Mouse (Mus musculus) adrenal gland, adult (tissue): Measurements from ENCODE around the gene Wdr59.

ENCODE experiments used
- DNase-seq, 2 experiments: peaks; one replicate each; pipeline ENCODE4 v3.0.0; 2022 to 2023; ENCODE audit warnings: low spot score in 1 of 2; ENCODE audit not compliant: inconsistent age in 2 of 2

The Wdr59 gene

GRCm38 (mm10) chr8:111496326-111496725 lies 25.6 kb downstream of the Wdr59 start:
- no peak for DNase-seq

- DNase-seq, result no peak
These were observed 28.7 kb downstream of the Wdr59 start for GRCm38 (mm10) chr8:111493176-111493575.

- DNase-seq, result no peak
These were observed 29.4 kb downstream of the Wdr59 start for GRCm38 (mm10) chr8:111492508-111492907.

- no peak for DNase-seq
These were observed 30.7 kb downstream of the Wdr59 start for GRCm38 (mm10) chr8:111491191-111491590.

- no peak for DNase-seq
These were observed 31.8 kb downstream of the Wdr59 start for GRCm38 (mm10) chr8:111490034-111490591.

GRCm38 (mm10) chr8:111480691-111481090 lies 41.2 kb downstream of the Wdr59 start:
- no peak for DNase-seq

- peak in 1 of 2 experiments; percentile 63 for DNase-seq
These were observed 44.0 kb downstream of the Wdr59 start for GRCm38 (mm10) chr8:111477761-111478465.

GRCm38 (mm10) chr8:111471526-111472081 lies 50.3 kb downstream of the Wdr59 start:
- no peak for DNase-seq

GRCm38 (mm10) chr8:111469013-111469412 lies 52.9 kb downstream of the Wdr59 start:
- peak in 1 of 2 experiments; percentile 74 for DNase-seq

- DNase-seq, result no peak
These were observed 56.6 kb downstream of the Wdr59 start for GRCm38 (mm10) chr8:111465341-111465740.

GRCm38 (mm10) chr8:111464526-111464925 lies 57.4 kb downstream of the Wdr59 start:
- peak in 1 of 2 experiments; percentile 82 for DNase-seq

- DNase-seq, result peak; percentile 23 to 70
These were observed 72.2 kb downstream of the Wdr59 start for GRCm38 (mm10) chr8:111449671-111450070.

GRCm38 (mm10) chr8:111445960-111446660 lies 75.8 kb downstream of the Wdr59 start:
- DNase-seq, result no peak

GRCm38 (mm10) chr8:111445558-111445957 lies 76.3 kb downstream of the Wdr59 start:
- DNase-seq, result peak in 1 of 2 experiments; percentile 56

GRCm38 (mm10) chr8:111444245-111444644 lies 77.6 kb downstream of the Wdr59 start:
- no peak for DNase-seq

- peak; percentile 69 to 94 for DNase-seq
These were observed 82.7 kb downstream of the Wdr59 start for GRCm38 (mm10) chr8:111439189-111439588.

- peak; percentile 46 to 87 for DNase-seq
These were observed 86.6 kb downstream of the Wdr59 start for GRCm38 (mm10) chr8:111435071-111435828.

- DNase-seq, result no peak
These were observed 97.2 kb downstream of the Wdr59 start for GRCm38 (mm10) chr8:111424646-111425045.

- DNase-seq, result peak in 1 of 2 experiments; percentile 71
These were observed 97.7 kb downstream of the Wdr59 start for GRCm38 (mm10) chr8:111424181-111424580.

GRCm38 (mm10) chr8:111422614-111423013 lies 99.3 kb downstream of the Wdr59 start:
- DNase-seq, result no peak

- DNase-seq, result no peak
These were observed 102.7 kb downstream of the Wdr59 start for GRCm38 (mm10) chr8:111419171-111419570.
